Mouse (Mus musculus) adrenal gland, postnatal 36 days (tissue): ENCODE data around the gene Tns2. TPM values are rescaled to one million over a fixed set of nuclear protein-coding genes. Genes with fewer than 3 reads are reported as not detected.

Experiments used
- DNase-seq, 2 experiments: peaks; one replicate each; pipeline ENCODE4 v3.0.0; 2021; ENCODE audit warnings: mixed read lengths in 1 of 2
- total RNA-seq, 2 experiments: library from RNA; stranded (reverse); gene quantifications; 2 replicates each; pipeline ENCODE4 v1.2.3; 2021

Tns2 gene
- total RNA-seq, 2 experiments from 2014 or later = 68.4 to 87.6 TPM

- DNase-seq = peak; percentile 78 to 86
These were observed 8.7 kb downstream of the Tns2 start for GRCm38 (mm10) chr15:102108651-102109525.

DNA sequence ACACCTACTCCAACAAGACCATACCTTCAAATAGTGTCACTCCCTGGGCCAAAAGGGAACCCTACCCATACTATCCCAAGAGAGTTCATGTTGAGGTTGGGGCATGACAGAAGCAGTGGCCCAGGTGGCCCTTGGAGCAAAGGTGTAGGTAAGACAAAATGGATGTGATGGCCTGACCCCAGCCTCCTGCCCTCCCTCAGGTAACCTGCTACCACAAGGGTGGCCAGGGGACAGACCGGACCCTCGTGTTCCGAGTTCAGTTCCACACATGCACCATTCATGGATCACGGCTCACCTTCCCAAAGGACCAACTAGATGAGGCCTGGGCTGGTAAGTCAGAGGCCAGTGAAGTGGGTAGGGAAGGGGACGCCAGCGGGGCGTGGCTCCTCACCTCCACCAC lies 10.1 kb downstream of the Tns2 start:
- DNase-seq = no peak

DNA sequence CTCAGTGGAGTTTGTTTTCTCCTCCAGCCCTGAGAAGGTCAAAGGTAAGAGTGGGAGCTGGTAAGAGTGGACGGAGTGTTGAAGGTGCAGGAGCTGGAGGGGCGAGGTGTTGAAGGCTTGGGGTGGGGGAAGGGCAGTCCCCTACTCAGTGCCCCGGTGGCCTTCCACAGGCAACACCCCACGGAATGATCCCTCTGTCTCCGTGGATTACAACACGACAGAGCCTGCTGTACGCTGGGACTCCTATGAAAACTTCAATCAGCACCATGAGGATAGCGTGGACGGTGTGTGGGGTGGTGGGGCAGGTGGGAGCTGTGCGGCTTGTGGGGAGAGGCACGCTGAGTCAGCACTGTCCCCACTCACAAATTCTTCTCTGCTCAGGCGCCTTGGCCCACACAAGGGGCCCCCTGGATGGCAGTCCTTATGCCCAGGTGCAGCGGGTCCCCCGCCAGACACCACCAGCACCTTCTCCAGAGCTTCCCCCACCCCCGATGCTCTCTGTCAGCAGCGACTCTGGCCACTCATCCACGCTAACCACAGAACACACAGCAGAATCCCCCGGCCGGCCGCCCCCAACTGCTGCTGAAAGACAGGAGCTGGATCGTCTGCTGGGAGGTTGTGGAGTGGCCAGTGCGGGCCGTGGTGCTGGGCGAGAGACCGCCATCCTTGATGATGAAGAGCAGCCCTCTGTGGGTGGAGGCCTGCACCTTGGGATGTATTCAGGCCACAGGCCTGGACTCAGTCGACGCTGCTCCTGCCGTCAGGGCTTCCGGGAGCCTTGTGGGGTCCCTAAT lies 10.7 kb downstream of the Tns2 start:
- DNase-seq = no peak

DNA sequence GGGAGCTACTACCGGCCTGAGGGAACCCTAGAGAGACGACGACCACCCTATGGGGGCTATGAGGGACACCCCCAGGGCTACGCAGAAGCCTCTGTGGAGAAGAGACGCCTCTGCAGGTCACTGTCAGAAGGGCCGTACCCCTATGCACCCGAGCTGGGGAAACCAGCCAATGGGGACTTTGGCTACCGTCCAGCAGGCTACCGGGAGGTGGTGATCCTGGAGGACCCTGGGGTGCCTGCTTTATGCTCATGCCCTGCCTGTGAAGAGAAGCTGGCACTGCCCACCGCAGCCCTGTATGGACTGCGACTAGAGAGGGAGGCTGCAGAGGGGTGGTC lies 11.2 kb downstream of the Tns2 start:
- no peak for DNase-seq

GRCm38 (mm10) chr15:102112181-102112580 lies 12.0 kb downstream of the Tns2 start:
- DNase-seq = no peak

- no peak for DNase-seq
These were observed 12.6 kb downstream of the Tns2 start for GRCm38 (mm10) chr15:102112827-102113226.

GRCm38 (mm10) chr15:102113674-102114073 lies 13.5 kb downstream of the Tns2 start:
- DNase-seq = no peak

DNA sequence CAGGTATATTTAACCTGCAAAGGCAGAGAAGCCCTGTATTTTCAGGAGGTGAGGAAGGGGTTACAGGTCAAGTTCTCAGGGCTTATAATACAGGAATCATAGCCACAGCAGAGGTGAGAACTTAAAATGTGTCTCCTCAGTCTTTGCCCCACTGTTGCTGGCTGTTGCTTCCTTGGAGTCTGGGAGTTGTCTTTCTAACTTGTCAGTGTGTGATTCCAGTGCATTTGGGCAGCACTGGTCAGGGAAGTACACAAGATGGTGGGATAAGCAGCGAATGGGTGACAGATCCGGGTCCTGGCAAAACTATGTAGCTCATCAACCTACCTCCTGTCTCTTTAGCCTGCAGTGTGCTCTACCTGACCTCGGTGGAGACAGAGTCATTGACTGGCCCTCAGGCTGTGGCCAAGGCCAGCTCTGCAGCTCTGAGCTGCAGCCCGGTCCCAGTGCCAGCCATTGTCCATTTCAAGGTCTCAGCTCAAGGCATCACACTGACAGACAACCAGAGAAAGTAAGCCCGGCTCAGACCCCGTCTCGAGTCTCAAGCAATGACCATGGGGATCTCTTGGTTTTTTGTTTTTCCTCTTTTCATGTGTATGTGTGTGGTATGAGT lies 14.5 kb downstream of the Tns2 start:
- DNase-seq = peak; percentile 78 to 84

- no peak for DNase-seq
These were observed 15.6 kb downstream of the Tns2 start for GRCm38 (mm10) chr15:102115731-102116231.

GRCm38 (mm10) chr15:102116753-102117415 lies 16.7 kb downstream of the Tns2 start:
- no peak for DNase-seq

DNA sequence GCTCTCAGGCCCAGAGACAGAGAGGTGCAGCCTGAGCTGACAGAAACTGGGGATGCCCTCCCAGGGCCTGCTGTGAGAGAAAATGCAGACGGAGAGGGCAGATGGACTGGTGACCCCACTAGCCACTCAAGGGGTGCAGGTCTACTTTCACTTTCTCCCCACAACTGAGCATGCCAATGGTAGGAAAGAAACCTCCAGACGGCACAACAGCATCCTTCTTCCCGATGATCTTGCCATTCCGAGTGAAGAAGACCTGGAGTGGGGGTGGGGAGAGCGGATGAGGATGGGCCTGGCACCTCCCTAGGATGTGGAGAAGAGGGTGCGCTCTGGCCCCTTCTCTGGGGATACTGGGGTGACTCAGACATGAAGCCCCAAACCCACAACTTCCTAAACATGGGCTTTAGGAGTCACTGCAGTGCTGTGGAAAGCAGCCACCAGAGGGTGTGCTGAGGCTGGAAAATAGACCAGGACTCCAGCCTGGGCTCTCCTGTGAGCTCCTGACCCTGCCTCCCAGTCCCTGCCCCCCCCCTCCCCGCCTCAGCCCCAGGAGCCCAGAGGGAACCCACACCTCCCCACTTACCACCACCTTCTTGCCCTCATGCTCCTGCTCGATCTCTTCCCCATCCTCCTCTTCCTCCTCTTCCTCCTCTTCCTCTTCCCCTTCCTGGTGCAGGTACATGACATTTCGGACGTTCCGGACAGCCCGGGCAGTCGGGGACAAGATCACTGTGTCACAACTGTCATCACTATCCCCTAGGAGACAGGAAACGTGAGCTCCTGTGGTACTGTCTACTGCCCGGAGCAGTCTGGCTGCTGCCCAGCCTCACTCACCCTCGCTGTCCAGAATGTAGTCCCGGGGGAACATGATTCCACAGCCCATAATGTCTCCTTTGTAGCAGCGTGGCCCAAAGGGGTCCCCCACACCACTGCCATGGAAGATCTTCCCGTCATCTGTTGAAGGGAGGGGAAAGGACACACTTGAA lies 17.5 kb downstream of the Tns2 start:
- peak in 1 of 2 experiments; percentile 26 for DNase-seq

DNA sequence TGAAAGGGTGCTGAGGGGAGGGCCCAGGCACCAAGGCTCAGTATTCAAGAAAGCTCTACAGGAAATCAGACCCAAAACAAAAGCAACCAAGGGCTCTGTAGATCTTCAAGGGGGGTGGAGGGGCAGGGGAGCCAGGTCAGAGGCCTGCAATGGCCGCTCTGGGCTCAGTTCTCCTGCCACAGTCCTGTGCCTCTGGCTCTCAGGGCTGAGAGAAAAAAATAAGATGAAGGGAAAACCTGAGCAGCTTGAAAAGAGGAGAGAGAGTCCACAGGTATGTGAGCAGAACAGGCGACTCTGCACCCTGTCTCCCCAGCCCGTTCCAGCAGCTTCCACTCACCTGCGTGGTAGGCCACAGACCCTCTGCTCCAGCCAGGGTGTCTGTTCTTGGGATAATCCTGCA lies 18.4 kb downstream of the Tns2 start:
- no peak for DNase-seq

GRCm38 (mm10) chr15:102119121-102119830 lies 19.1 kb downstream of the Tns2 start:
- DNase-seq = no peak

GRCm38 (mm10) chr15:102119831-102120170 lies 19.6 kb downstream of the Tns2 start:
- no peak for DNase-seq

GRCm38 (mm10) chr15:102120530-102120929 lies 20.3 kb downstream of the Tns2 start:
- DNase-seq = no peak

GRCm38 (mm10) chr15:102126303-102126702 lies 26.1 kb downstream of the Tns2 start:
- DNase-seq = peak; percentile 76 to 80

DNA sequence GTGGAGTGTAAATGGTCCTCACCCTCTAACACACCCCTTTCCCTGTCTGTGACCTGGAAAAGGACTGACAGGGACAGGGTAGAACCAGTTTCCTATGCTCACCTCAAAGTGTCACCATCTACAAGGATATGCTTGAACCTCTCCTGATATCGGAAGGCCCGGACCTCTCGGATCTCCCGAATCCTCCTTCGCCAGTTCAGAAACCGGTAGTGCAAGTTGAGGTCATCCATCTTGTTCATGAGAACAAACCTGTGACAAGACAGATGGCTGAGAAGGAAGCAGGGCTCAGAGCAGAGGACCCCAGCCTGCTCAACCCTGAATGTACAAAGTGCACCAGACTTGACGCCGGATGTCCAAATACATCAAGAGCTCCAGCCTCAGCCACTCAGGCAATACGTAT lies 33.1 kb downstream of the Tns2 start:
- no peak for DNase-seq

- no peak for DNase-seq
These were observed 34.5 kb downstream of the Tns2 start for GRCm38 (mm10) chr15:102134709-102135108.

GRCm38 (mm10) chr15:102135522-102136128 lies 35.4 kb downstream of the Tns2 start:
- DNase-seq = no peak
